Mouse (Mus musculus) neural tube, embryonic 11.5 days (tissue): Measurements from ENCODE around the gene Il34. TPM values are rescaled to one million over a fixed set of nuclear protein-coding genes. Genes with fewer than 3 reads are reported as not detected.

Experiments used
- ATAC-seq: fragments of 200-750 bp; cut with Nextera tagmentation; 2 replicates; pipeline ENCODE4 v1.8.0; 2017; ENCODE audit warnings: moderate number of reproducible peaks, mild to moderate bottlenecking, moderate TSS enrichment, moderate library complexity; ENCODE audit not compliant: insufficient read depth, low FRiP score, low TSS enrichment
- DNase-seq: peaks from one replicate; pipeline ENCODE4 v3.0.0-alpha.2; 2015; ENCODE audit warnings: low spot score
- H3K27ac ChIP-seq: fragments of 300-500 bp; sonication (generic); 2 replicates; pipeline ENCODE4 v1.5.1; 2014; ENCODE audit warnings: low read depth, mild to moderate bottlenecking, low read length
- H3K27me3 ChIP-seq: fragments of 300-500 bp; sonication (generic); 2 replicates; pipeline ENCODE4 v1.6.1; 2014; ENCODE audit warnings: mild to moderate bottlenecking, low read length, mixed read lengths; ENCODE audit not compliant: control insufficient read depth, insufficient read depth
- H3K36me3 ChIP-seq: fragments of 300-500 bp; sonication (generic); 2 replicates; pipeline ENCODE4 v1.6.1; 2014; ENCODE audit warnings: mild to moderate bottlenecking, low read length, moderate library complexity, mixed read lengths; ENCODE audit not compliant: control insufficient read depth, insufficient read depth
- H3K4me1 ChIP-seq: fragments of 300-500 bp; sonication (generic); 2 replicates; pipeline ENCODE4 v1.6.1; 2014; ENCODE audit warnings: low read length, mixed read lengths; ENCODE audit not compliant: control insufficient read depth, insufficient read depth
- H3K4me2 ChIP-seq: fragments of 300-500 bp; sonication (generic); 2 replicates; pipeline ENCODE4 v1.6.1; 2014; ENCODE audit warnings: low read depth, mild to moderate bottlenecking, moderate library complexity
- H3K4me3 ChIP-seq: fragments of 300-500 bp; sonication (generic); 2 replicates; pipeline ENCODE4 v1.5.1; 2014; ENCODE audit warnings: low read depth, low read length
- H3K9ac ChIP-seq: fragments of 300-500 bp; sonication (generic); 2 replicates; pipeline ENCODE4 v1.6.1; 2014; ENCODE audit warnings: mild to moderate bottlenecking, low read length
- H3K9me3 ChIP-seq: fragments of 300-500 bp; sonication (generic); 2 replicates; pipeline ENCODE4 v1.6.1; 2016; ENCODE audit warnings: low read length; ENCODE audit not compliant: control insufficient read depth
- WGBS: fragments of 180-500 bp; shearing (Covaris S2); extraction: QIAGEN DNeasy Blood & Tissue Kit; methylation state at CpG from one replicate; pipeline ENCODE4 v1.1.7; 2014; 5-methylcytosine and 5-hydroxymethylcytosine counted together
- polyA plus RNA-seq: library from polyadenylated mRNA; unstranded; fragments of >200 nt; fragmentation: Nextera tagmentation; extraction: Ambion mirVana; gene quantifications from 2 replicates; pipeline ENCODE4 v1.2.1, GENCODE M21; 2014

Il34 gene
- polyA plus RNA-seq, 1 experiment from 2014 or later: not detected

DNA sequence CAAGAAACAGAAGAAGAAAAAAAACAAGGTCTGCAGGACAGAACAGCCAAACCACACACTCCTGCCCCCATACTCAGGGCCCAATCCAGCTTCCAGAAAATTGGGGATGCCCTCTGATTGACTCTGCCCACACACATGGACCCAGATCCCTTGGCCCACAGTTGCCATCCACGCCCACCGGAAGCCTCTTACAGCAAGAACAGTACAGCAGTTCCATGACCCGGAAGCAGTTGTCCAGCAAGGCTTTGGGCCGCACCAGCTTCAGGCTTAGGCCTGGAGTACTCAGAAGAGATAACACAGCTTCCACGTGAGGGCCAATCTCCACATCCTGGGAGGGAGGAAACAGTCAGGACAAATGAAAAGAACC is 63.3 kb downstream of the Il34 start:
- Histone ChIP-seq H3K4me1 (no peaks in the 10 kb centered on the region), H3K27ac (no peak overlapping the region), H3K4me2 (no peak overlapping the region), H3K9me3 (no peaks in the 10 kb centered on the region), H3K27me3 (no peaks in the 10 kb centered on the region), H3K36me3 (peaks cover 15% of the 10 kb centered on the region), H3K9ac (no peak overlapping the region), H3K4me3 (no peak overlapping the region)
- ATAC-seq (no peak), DNase-seq (no peak)
- WGBS: 94% methylated on average over 5 of the region's 5 CpGs

DNA sequence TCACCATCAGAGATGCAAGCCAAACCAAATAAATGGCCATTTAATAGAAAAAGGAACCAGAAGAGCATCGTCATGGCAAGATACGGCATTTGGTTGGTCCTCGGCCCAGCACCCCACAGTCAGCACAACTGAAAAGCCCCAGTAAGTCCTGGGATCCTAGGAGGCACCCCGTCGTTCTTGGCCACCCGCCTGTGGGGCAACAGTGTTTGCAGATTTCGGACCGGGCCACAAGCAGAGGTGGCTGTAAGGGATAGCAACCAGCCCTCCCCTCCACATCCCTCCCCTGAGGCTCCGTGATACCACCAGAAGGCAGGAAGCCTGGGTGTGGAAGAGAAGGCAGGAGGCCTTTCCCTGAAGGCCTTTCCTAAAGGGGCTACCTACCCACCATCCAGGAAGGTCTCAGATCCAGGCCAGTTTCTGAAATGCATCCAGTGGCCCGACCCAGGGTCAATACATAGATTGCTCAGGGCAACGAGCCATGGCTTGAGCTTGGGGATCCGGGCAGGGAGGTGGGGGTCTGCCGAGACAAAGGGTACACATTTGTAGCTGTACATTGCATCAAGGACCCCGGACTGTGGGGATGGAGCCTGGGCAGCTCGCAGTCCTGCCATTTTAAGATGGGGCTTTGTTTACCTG is 63.8 kb downstream of the Il34 start:
- no peak overlapping the region for H3K4me2 ChIP-seq
- no peak overlapping the region for H3K27ac ChIP-seq
- no peak overlapping the region for H3K9ac ChIP-seq
- no peaks in the 10 kb centered on the region for H3K27me3 ChIP-seq
- H3K36me3 ChIP-seq: peaks cover 19% of the 10 kb centered on the region
- no peak for DNase-seq
- H3K4me1 ChIP-seq: no peaks in the 10 kb centered on the region
- 90% methylated on average over 15 of the region's 15 CpGs for WGBS
- no peak overlapping the region for H3K4me3 ChIP-seq
- no peaks in the 10 kb centered on the region for H3K9me3 ChIP-seq
- no peak for ATAC-seq

DNA sequence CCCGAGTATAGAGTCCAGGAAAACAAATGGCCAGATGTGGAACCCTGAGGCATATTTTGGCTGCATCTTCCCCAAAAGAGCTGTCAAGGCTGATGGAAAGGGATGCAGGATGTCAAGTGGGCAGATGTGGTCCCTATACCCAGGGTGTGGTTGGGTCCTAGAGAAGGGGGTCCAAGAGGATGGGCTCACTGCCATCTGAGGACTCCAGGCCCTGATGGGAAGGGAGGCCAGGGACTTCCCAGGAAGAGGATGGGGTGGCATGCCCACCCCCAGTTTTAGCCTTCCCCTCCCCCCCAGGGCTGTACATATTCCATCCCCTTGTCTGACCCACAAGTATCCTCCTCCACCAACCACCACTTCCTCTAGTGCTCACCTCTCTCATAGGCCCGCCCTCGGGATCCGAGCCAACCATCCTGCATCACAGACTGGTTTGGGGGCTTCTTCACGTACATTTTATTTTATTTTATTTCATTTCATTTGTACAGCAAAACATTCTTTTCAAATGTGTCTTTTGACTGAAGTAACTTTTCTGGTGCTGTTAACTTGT is 65.0 kb downstream of the Il34 start:
- no peak overlapping the region for H3K9ac ChIP-seq
- H3K4me3 ChIP-seq: no peak overlapping the region
- no peaks in the 10 kb centered on the region for H3K9me3 ChIP-seq
- H3K27ac ChIP-seq: no peak overlapping the region
- 93% methylated on average over 5 of the region's 5 CpGs for WGBS
- DNase-seq (no peak), ATAC-seq (no peak)
- no peak overlapping the region for H3K4me2 ChIP-seq
- H3K36me3 ChIP-seq: peaks cover 23% of the 10 kb centered on the region
- no peaks in the 10 kb centered on the region for H3K27me3 ChIP-seq
- no peaks in the 10 kb centered on the region for H3K4me1 ChIP-seq

DNA sequence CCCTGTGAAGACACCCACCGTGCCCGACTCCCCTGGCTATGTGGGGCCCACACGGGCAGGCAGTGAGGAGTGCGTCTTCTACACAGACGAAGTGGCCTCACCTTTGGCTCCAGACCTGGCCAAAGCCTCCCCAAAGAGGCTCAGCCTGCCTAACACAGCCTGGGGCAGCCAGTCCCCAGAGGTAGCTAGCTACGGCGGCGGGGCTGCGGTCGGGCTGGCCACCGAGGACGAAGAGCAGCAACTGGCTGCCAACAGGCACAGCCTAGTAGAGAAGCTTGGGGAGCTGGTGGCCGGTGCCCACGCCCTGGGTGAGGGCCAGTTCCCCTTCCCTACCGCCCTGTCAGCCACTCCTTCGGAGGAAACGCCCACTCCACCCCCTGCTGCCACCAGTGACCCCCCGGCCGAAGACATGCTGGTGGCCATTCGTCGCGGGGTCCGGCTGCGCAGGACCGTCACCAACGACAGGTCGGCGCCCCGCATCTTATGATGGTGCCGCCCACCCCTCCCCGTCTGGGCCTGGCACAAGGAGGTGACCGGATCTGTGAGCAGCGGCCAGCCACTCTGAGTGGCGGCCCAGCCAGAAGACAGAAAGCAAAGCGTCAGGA is 67.0 kb downstream of the Il34 start:
- peaks cover 23% of the 10 kb centered on the region for H3K36me3 ChIP-seq
- H3K4me3 ChIP-seq: no peak overlapping the region
- H3K9ac ChIP-seq: no peak overlapping the region
- DNase-seq (no peak), ATAC-seq (no peak)
- no peak overlapping the region for H3K27ac ChIP-seq
- 96% methylated on average over 35 of the region's 35 CpGs for WGBS
- H3K4me2 ChIP-seq: no peak overlapping the region
- no peaks in the 10 kb centered on the region for H3K27me3 ChIP-seq
- no peaks in the 10 kb centered on the region for H3K9me3 ChIP-seq
- no peaks in the 10 kb centered on the region for H3K4me1 ChIP-seq

DNA sequence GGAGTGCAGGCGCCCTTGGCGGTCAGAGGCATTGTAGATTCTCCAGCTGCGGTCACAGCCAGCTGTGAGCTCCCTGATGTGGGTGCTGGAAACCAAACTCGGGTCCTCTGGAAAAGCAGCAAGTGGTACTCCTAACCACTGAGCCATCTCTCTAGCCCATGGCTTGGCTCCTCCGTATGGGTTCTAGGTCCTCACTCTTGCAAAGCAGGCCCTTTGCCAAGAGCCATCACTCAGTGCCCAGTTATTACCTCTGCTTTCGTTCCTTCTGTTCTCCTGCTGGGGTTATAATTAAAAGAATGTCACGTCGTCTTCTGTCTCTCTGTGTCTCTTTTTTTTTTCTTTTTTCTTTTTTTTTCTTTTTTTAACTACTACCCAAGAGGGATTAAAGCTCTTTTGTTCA is 72.7 kb downstream of the Il34 start:
- H3K9me3 ChIP-seq: no peaks in the 10 kb centered on the region
- no peak overlapping the region for H3K4me3 ChIP-seq
- no peaks in the 10 kb centered on the region for H3K4me1 ChIP-seq
- H3K36me3 ChIP-seq: peaks cover 29% of the 10 kb centered on the region
- ATAC-seq: no peak
- no peak for DNase-seq
- WGBS: 94% methylated on average over 8 of the region's 8 CpGs
- H3K27me3 ChIP-seq: no peaks in the 10 kb centered on the region
- no peak overlapping the region for H3K4me2 ChIP-seq
- H3K27ac ChIP-seq: no peak overlapping the region
- H3K9ac ChIP-seq: no peak overlapping the region

DNA sequence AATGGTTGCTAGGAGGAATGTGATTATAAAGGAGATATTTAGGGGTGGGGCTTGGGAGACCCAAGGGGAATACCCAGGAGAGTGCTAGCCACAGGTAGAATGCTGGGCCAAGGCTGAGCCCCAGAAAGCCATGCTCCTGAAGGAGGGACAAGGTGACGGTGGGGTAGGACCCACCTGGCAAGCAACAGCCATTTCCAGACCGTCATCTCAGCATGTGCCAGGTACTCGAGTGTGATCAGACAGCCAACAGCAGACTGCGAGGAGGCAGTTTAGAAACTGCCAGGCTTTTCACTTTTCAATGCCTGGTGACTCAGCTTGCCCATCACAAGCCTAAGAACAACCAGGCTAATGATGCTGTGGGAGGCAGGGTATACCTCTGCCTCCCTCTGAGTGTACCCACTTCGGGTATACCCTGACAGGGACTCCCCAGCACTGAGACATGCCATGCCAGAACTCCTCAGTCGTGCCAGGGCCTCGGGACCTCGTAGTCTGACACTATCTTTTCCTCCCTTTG is 74.3 kb downstream of the Il34 start:
- ATAC-seq (no peak), DNase-seq (no peak)
- Histone ChIP-seq H3K27ac (no peak overlapping the region), H3K27me3 (no peaks in the 10 kb centered on the region), H3K4me3 (no peak overlapping the region), H3K4me1 (no peaks in the 10 kb centered on the region; the same call in 1 of the 2 replicates), H3K36me3 (peaks cover 20% of the 10 kb centered on the region), H3K4me2 (no peak overlapping the region), H3K9me3 (no peaks in the 10 kb centered on the region), H3K9ac (no peak overlapping the region)
- 88% methylated on average over 8 of the region's 8 CpGs for WGBS

DNA sequence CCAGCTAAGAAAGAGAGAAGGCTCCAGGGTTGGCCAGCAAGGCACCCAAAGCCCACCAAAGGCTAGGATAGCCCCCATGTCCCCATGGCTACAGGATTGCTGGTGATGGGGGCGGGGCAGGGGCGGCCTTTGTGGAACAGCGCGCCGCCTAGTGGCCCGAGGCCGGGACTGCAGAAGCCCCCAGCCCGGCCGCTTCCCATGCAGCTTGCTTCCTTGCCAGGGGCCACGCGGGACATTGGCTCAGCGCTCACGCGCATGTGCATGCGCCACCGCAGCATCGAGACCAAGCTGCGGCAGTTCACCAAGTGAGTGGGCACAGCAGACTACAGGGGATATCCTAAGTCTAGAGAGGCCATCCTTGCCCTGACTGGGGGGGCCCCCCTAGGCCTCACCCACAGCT is 78.8 kb downstream of the Il34 start:
- WGBS: 9% methylated on average over 18 of the region's 18 CpGs
- Histone ChIP-seq H3K4me2 (no peak overlapping the region), H3K36me3 (peaks cover 17% of the 10 kb centered on the region)

DNA sequence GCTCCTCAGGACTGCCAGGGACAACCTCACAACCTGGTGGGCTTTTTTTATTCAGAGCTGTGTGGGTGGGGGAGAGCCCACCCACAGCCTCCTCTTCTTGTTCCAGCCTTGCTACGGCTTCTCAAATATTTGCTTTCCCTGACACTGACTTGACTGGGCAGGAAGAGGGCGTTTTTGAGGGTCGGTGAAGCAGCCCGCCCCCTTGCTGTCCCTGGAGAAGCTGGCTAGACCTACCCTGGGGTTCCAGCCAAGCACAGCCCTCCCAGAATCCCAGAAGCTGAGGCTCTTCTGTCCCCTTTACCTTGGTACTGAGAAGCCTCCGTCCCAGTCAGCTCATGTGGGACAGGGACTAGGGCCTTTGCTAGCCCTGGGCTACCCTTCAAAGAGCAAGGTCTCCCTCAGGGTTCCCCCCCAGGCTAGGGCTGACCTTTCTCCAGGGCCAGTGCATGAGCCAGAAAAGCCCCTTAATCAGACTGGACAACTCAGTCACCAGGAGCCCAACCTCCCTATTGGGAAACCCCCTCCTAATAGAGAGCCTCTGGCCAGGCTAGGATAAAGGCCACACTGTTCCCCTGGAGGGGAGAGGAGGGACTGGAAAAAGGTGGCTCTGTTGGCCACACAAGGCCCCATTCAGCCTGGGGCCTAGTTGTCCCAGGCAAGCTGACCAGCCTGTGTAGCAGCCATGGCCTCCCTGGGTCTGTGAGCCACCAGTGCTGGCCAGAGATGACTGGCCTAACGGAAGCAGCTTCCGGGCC is 80.5 kb downstream of the Il34 start:
- no peak for DNase-seq
- peaks cover 18% of the 10 kb centered on the region for H3K4me1 ChIP-seq
- H3K9me3 ChIP-seq: no peaks in the 10 kb centered on the region
- H3K9ac ChIP-seq: no peak overlapping the region
- no peak for ATAC-seq
- H3K27me3 ChIP-seq: no peaks in the 10 kb centered on the region
- H3K36me3 ChIP-seq: peaks cover 13% of the 10 kb centered on the region
- H3K4me3 ChIP-seq: no peak overlapping the region
- H3K4me2 ChIP-seq: no peak overlapping the region
- H3K27ac ChIP-seq: no peak overlapping the region
- WGBS: 39% methylated on average over 7 of the region's 7 CpGs

More for the DNA sequence above, 78.8 kb downstream of the Il34 start:
- Histone ChIP-seq H3K4me3 (no peak overlapping the region), H3K9ac (no peak overlapping the region), H3K27ac (no peak overlapping the region), H3K27me3 (no peaks in the 10 kb centered on the region), H3K9me3 (no peaks in the 10 kb centered on the region), H3K4me1 (peaks cover 12% of the 10 kb centered on the region; the same call in 1 of the 2 replicates)
- peak; percentile 85 for DNase-seq
- peak; percentile 42; the same call in 1 of the 2 replicates for ATAC-seq
